Mouse (Mus musculus) heart, embryonic 10.5 days (tissue): ENCODE measurements around the gene Gm10762. TPM values are rescaled to one million over a fixed set of nuclear protein-coding genes. Genes with fewer than 3 reads are reported as not detected.

ENCODE experiments used
- DNase-seq: peaks from one replicate; pipeline ENCODE4 v3.0.0-alpha.2; 2017; ENCODE audit warnings: low spot score
- H3K27ac ChIP-seq: fragments of 300-500 bp; sonication (generic); 2 replicates; pipeline ENCODE4 v1.5.1; 2016; ENCODE audit warnings: mild to moderate bottlenecking
- H3K27me3 ChIP-seq: fragments of 300-500 bp; sonication (generic); 2 replicates; pipeline ENCODE4 v1.6.1; 2016; ENCODE audit warnings: mild to moderate bottlenecking; ENCODE audit not compliant: poor library complexity, insufficient read depth, severe bottlenecking
- H3K36me3 ChIP-seq: fragments of 300-500 bp; sonication (generic); 2 replicates; pipeline ENCODE4 v1.6.1; 2016; ENCODE audit warnings: mild to moderate bottlenecking, moderate library complexity
- H3K4me1 ChIP-seq: fragments of 300-500 bp; sonication (generic); 2 replicates; pipeline ENCODE4 v1.6.1; 2016; ENCODE audit warnings: mild to moderate bottlenecking
- H3K4me3 ChIP-seq: fragments of 300-500 bp; sonication (generic); 2 replicates; pipeline ENCODE4 v1.5.1; 2016; ENCODE audit warnings: mild to moderate bottlenecking, moderate library complexity
- H3K9me3 ChIP-seq: fragments of 300-500 bp; sonication (generic); 2 replicates; pipeline ENCODE4 v1.6.1; 2016; ENCODE audit warnings: mild to moderate bottlenecking, moderate library complexity
- WGBS: fragments of 180-500 bp; shearing (Covaris S2); methylation state at CpG from one replicate; pipeline ENCODE4 v1.1.7; 2016; 5-methylcytosine and 5-hydroxymethylcytosine counted together
- microRNA-seq: library from miRNA; unstranded; fragments of <30 nt; microRNA quantifications from one replicate; pipeline ENCODE4, GENCODE M21; 2017
- polyA plus RNA-seq: library from polyadenylated mRNA; unstranded; fragments of >200 nt; fragmentation: Nextera tagmentation; extraction: Ambion mirVana; gene quantifications from 2 replicates; pipeline ENCODE4 v1.2.1, GENCODE M21; 2016

Gene Gm10762
- polyA plus RNA-seq, 1 experiment from 2014 or later: 11.7 TPM

GRCm38 (mm10) chr2:128947962-128948588 is 19.4 kb downstream of the Gm10762 start:
- H3K4me1 ChIP-seq: no peaks in the 10 kb centered on the region
- 33% methylated on average over 6 of the region's 6 CpGs for WGBS
- H3K27ac ChIP-seq: no peak overlapping the region
- no peaks in the 10 kb centered on the region for H3K9me3 ChIP-seq
- no peaks in the 10 kb centered on the region for H3K36me3 ChIP-seq
- DNase-seq: no peak
- H3K4me3 ChIP-seq: no peak overlapping the region
- H3K27me3 ChIP-seq: no peaks in the 10 kb centered on the region

- peak within 1 kb of the TSS; percentile 93 for H3K27ac ChIP-seq
- 0 out of 2 replicates have a peak, but pooled peaks cover under 1% of the 10 kb centered on the region for H3K36me3 ChIP-seq
- no peaks in the 10 kb centered on the region for H3K27me3 ChIP-seq
- peak within 1 kb of the TSS; percentile 78 for H3K4me3 ChIP-seq
- 2% methylated on average over 65 of the region's 65 CpGs for WGBS
- peak; percentile 96 for DNase-seq
- H3K9me3 ChIP-seq: no peaks in the 10 kb centered on the region
- 0 out of 2 replicates have a peak, but pooled peaks cover 4% of the 10 kb centered on the region for H3K4me1 ChIP-seq
Observed at GRCm38 (mm10) chr2:128943538-128944528, 23.7 kb downstream of the Gm10762 start, which contains the start of gene Zc3h8. Zc3h8 (minus strand) TSS chr2:128944077.

- no peak for DNase-seq
- no peaks in the 10 kb centered on the region for H3K9me3 ChIP-seq
- H3K27me3 ChIP-seq: no peaks in the 10 kb centered on the region
- no peak overlapping the region for H3K4me3 ChIP-seq
- no peak overlapping the region for H3K27ac ChIP-seq
- peaks cover 26% of the 10 kb centered on the region for H3K36me3 ChIP-seq
- 81% methylated on average over 3 of the region's 3 CpGs for WGBS
- no peaks in the 10 kb centered on the region for H3K4me1 ChIP-seq
Observed at GRCm38 (mm10) chr2:128936256-128936655, 31.3 kb downstream of the Gm10762 start.

- peaks cover 40% of the 10 kb centered on the region for H3K36me3 ChIP-seq
- H3K4me1 ChIP-seq: no peaks in the 10 kb centered on the region
- DNase-seq: no peak
- H3K4me3 ChIP-seq: no peak overlapping the region
- H3K27me3 ChIP-seq: no peaks in the 10 kb centered on the region
- no peak overlapping the region for H3K27ac ChIP-seq
- H3K9me3 ChIP-seq: no peaks in the 10 kb centered on the region
Observed at GRCm38 (mm10) chr2:128930704-128931103, 36.8 kb downstream of the Gm10762 start.

GRCm38 (mm10) chr2:128928446-128928845 is 39.1 kb downstream of the Gm10762 start:
- no peak overlapping the region for H3K27ac ChIP-seq
- H3K4me3 ChIP-seq: no peak overlapping the region
- WGBS: 72% methylated on average over 3 of the region's 3 CpGs
- no peaks in the 10 kb centered on the region for H3K4me1 ChIP-seq
- H3K27me3 ChIP-seq: no peaks in the 10 kb centered on the region
- no peaks in the 10 kb centered on the region for H3K9me3 ChIP-seq
- DNase-seq: no peak
- peaks cover 43% of the 10 kb centered on the region for H3K36me3 ChIP-seq

- Histone ChIP-seq H3K4me3 (no peak overlapping the region), H3K27ac (no peak overlapping the region), H3K4me1 (no peaks in the 10 kb centered on the region), H3K9me3 (no peaks in the 10 kb centered on the region), H3K36me3 (peaks cover 30% of the 10 kb centered on the region), H3K27me3 (no peaks in the 10 kb centered on the region)
- 82% methylated on average over 4 of the region's 4 CpGs for WGBS
- no peak for DNase-seq
Observed at GRCm38 (mm10) chr2:128924799-128925198, 42.7 kb downstream of the Gm10762 start.

Small RNA genes within 50 kb of the gene (microRNA-seq; reads per million reads assigned to microRNA genes)
- gene Gm22859: not detected

Other genes starting within 250 kb of the Gm10762 start
- 22.1 and 25.4 TPM in 2 replicates for gene Tmem87b, start 149.6 kb downstream of the Gm10762 start, polyA plus RNA-seq
- 1.5 and 1.9 TPM in 2 replicates for gene Fbln7, start 104.7 kb downstream of the Gm10762 start, polyA plus RNA-seq
- gene Zc3h8, start 23.6 kb downstream of the Gm10762 start, polyA plus RNA-seq: 6.9 and 7.8 TPM in 2 replicates
- 0.78 and 1.1 TPM in 2 replicates for gene Zc3h6, start 323 bp downstream of the Gm10762 start, polyA plus RNA-seq
- 0.05 and 0.09 TPM in 2 replicates for gene Vinac1, start 80.4 kb upstream of the Gm10762 start, polyA plus RNA-seq
- gene Ttl, start 98.2 kb upstream of the Gm10762 start, polyA plus RNA-seq: 8.3 and 12.3 TPM in 2 replicates
- 25.8 and 35.5 TPM in 2 replicates for gene Polr1b, start 133.3 kb upstream of the Gm10762 start, polyA plus RNA-seq
- 21.9 and 22.0 TPM in 2 replicates for gene Chchd5, start 162.0 kb upstream of the Gm10762 start, polyA plus RNA-seq
- gene Slc20a1, start 231.0 kb upstream of the Gm10762 start, polyA plus RNA-seq: 41.6 and 41.8 TPM in 2 replicates